Mouse (Mus musculus): ENCODE measurements at regions not wholly inside any gene's neighbourhood (a gene's known extent, or its start where the extent isn't known, plus 50 kb on each side); places are given as distances from the start of the nearest gene placed in this dataset.
A peak's percentile ranks its signal among the peaks of the same experiment; 100 is the strongest.

DNA sequence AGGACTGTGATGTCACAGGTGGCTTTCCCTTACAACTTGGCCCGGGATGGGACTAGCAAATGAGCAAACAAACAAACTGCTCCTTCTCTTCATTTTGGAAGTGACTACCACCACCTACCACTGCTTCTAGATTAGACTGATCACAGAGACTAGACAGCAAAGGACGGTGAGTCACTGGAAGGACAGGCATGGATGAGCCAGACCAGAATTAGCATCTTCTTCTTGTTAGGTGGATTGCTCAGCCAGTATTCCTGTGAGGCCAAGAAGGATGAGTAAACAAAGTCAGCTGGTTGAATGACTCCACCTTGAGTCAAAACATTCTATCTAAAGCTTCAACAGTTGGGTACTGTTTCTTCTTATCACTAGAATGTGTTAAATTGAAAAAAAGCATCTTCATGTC is 385.1 kb upstream of the Mon1b start:
- WGBS, result 46% methylated on average over 2 of the region's 2 CpGs
- TF ChIP-seq POLR2A (IDR thresholded peaks at IDR 0.05; ENCODE audit: insufficient read depth, low read depth, low read length) (no peak), CTCF (IDR thresholded peaks at IDR 0.05; ENCODE audit: insufficient read depth, low read depth, low read length) (no peak)
- Histone ChIP-seq H3K4me1 (ENCODE audit: control insufficient read depth, insufficient read depth, low read length) (no peaks in the 10 kb centered on the region), H3K4me3 (ENCODE audit: insufficient read depth, low read depth, low read length) (no peak overlapping the region), H3K27ac (ENCODE audit: insufficient read depth, low read depth, low read length) (no peak overlapping the region)

DNA sequence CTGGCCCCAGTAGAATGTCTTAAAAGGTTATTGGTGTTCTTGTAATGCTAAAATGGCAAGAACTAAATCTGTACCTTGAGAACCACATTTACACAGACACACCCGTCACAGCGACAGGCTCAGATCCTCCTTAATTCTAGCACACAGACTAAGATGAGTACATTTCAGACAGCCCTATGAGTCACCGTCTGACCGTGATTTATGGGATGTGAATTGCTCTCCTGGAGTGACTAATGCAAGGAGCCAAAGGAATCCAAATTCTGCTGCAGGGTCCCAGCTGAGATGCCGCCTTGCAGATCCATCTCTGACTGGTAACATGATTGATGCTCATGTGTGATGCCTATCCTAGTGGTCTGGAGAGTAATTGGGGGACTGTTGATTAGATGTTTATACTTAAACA is 381.3 kb upstream of the Mon1b start:
- no peak for TF ChIP-seq POLR2A (IDR thresholded peaks at IDR 0.05; ENCODE audit: insufficient read depth, low read depth, low read length)
- TF ChIP-seq CTCF (IDR thresholded peaks at IDR 0.05; ENCODE audit: insufficient read depth, low read depth, low read length), result no peak
- no peak overlapping the region for H3K27ac ChIP-seq (ENCODE audit: insufficient read depth, low read depth, low read length)
- no peak overlapping the region for H3K4me3 ChIP-seq (ENCODE audit: insufficient read depth, low read depth, low read length)
- H3K4me1 ChIP-seq (ENCODE audit: control insufficient read depth, insufficient read depth, low read length), result no peaks in the 10 kb centered on the region
- 37% methylated on average over 5 of the region's 5 CpGs for WGBS

- no peak overlapping the region for H3K4me3 ChIP-seq (ENCODE audit: insufficient read depth, low read depth, low read length)
- TF ChIP-seq POLR2A (IDR thresholded peaks at IDR 0.05; ENCODE audit: insufficient read depth, low read depth, low read length), result no peak
- no peak for TF ChIP-seq CTCF (IDR thresholded peaks at IDR 0.05; ENCODE audit: insufficient read depth, low read depth, low read length)
- H3K4me1 ChIP-seq (ENCODE audit: control insufficient read depth, insufficient read depth, low read length), result no peaks in the 10 kb centered on the region
- WGBS, result 97% methylated on average over 1 of the region's 1 CpGs
- H3K27ac ChIP-seq (ENCODE audit: insufficient read depth, low read depth, low read length), result no peak overlapping the region
Observed at GRCm38 (mm10) chr8:113259477-113259876, 375.9 kb upstream of the Mon1b start.

DNA sequence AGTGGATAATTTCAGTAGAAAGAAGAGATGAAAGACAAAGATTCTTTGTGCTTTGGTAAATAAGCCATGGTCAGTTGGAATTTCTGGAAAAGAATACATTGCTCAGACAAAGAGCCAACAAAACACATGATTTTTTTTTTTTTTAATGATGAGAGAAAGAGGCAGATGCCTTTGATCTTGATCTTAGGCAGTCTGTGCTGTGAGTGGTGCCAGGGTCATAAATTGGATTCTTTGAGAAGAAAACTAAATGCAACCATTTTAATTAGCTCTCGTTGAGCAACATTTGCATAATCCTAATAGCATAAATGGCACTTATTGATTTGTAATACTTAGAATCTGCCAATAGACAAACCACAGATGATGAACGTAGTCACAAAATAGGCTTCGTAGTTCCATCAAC is 372.1 kb upstream of the Mon1b start:
- 64% methylated on average over 3 of the region's 3 CpGs for WGBS
- no peak overlapping the region for H3K27ac ChIP-seq (ENCODE audit: insufficient read depth, low read depth, low read length)
- no peak overlapping the region for H3K4me3 ChIP-seq (ENCODE audit: insufficient read depth, low read depth, low read length)
- H3K4me1 ChIP-seq (ENCODE audit: control insufficient read depth, insufficient read depth, low read length), result no peaks in the 10 kb centered on the region
- TF ChIP-seq CTCF (IDR thresholded peaks at IDR 0.05; ENCODE audit: insufficient read depth, low read depth, low read length), result no peak

DNA sequence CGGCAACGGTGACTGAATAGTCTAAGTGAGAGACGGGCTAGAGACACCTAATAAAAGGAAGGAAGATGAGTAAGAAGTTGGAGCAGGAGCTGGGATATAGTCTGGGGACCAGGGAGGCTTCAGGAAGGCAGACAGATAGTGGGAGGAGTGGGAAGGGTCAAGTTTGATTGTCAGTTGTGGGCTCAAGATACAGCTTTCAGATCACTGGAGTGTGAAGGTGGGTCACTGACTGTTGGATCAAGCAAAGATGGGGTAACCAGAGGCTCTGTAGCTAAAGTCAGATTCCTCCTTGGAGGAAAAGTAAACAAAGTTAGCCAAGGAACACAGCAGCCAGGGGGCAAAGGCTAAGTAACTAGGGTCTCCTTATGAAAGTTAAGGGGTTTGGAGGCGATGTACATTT is 364.1 kb upstream of the Mon1b start:
- WGBS, result 94% methylated on average over 4 of the region's 4 CpGs
- no peak overlapping the region for H3K27ac ChIP-seq (ENCODE audit: insufficient read depth, low read depth, low read length)
- no peak overlapping the region for H3K4me3 ChIP-seq (ENCODE audit: insufficient read depth, low read depth, low read length)
- peaks cover 2% of the 10 kb centered on the region; the same call in 1 of the 2 replicates for H3K4me1 ChIP-seq (ENCODE audit: control insufficient read depth, insufficient read depth, low read length)
- TF ChIP-seq POLR2A (IDR thresholded peaks at IDR 0.05; ENCODE audit: insufficient read depth, low read depth, low read length) (no peak), CTCF (IDR thresholded peaks at IDR 0.05; ENCODE audit: insufficient read depth, low read depth, low read length) (no peak)

DNA sequence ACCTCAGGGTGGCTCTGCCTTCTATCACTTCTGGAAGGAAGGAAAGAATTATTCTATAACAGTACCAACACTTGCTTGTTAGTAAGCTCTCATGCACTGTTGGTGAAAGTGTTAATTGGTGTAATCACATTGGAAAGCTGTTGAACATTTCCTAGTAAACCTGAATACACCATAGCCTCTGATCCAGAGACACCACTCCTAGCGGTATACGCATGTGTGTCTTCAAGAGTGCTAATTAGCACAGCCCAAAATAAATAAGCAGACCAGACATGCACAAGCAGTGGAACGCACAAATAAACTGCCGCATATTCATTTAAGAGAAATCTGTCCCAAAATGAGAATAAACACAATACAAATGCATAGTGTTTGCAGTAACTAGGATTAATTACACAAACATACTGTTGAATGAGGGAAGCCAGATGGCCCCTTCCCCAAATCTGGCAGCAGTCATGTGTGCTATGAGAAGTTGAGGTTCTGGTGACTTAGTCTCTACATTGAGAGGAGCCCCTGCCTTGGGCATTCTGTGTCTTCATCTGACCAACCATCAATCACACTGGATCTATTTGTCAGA is 335.0 kb upstream of the Mon1b start:
- 39% methylated on average over 4 of the region's 4 CpGs for WGBS
- peak overlapping the region; percentile 36; the same call in 1 of the 2 replicates for H3K27ac ChIP-seq (ENCODE audit: insufficient read depth, low read depth, low read length)
- TF ChIP-seq CTCF (IDR thresholded peaks at IDR 0.05; ENCODE audit: insufficient read depth, low read depth, low read length) (no peak), POLR2A (IDR thresholded peaks at IDR 0.05; ENCODE audit: insufficient read depth, low read depth, low read length) (no peak)
- no peak overlapping the region for H3K4me3 ChIP-seq (ENCODE audit: insufficient read depth, low read depth, low read length)
- peaks cover 2% of the 10 kb centered on the region; the same call in 1 of the 2 replicates for H3K4me1 ChIP-seq (ENCODE audit: control insufficient read depth, insufficient read depth, low read length)

DNA sequence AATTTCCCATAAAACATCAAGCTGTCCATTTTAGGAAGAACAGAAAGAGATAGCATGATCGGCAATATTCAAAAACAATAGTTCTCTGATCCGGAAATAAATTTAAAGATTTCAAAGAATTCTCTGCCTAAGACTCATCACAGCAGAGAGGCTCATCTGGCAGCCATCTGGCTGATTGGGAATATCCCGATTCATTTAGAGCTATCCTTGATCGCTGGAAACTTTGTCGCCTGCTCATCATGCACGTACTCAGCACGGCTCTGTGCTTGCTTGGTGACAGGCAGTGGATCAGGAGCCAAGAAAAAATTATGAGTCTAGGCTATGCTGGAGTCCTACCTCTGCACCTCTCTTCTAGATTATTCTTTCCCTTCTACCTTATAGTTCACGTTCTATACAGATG is 332.0 kb upstream of the Mon1b start:
- Histone ChIP-seq H3K27ac (ENCODE audit: insufficient read depth, low read depth, low read length) (no peak overlapping the region), H3K4me1 (ENCODE audit: control insufficient read depth, insufficient read depth, low read length) (peaks cover 2% of the 10 kb centered on the region; the same call in 1 of the 2 replicates), H3K4me3 (ENCODE audit: insufficient read depth, low read depth, low read length) (no peak overlapping the region)
- WGBS, result 73% methylated on average over 8 of the region's 8 CpGs
- no peak for TF ChIP-seq CTCF (IDR thresholded peaks at IDR 0.05; ENCODE audit: insufficient read depth, low read depth, low read length)

- Histone ChIP-seq H3K4me3 (ENCODE audit: insufficient read depth, low read depth, low read length) (no peak overlapping the region), H3K27ac (ENCODE audit: insufficient read depth, low read depth, low read length) (peak overlapping the region; percentile 13; the same call in 1 of the 2 replicates), H3K4me1 (ENCODE audit: control insufficient read depth, insufficient read depth, low read length) (peaks cover 5% of the 10 kb centered on the region)
- WGBS, result 19% methylated on average over 3 of the region's 3 CpGs
- TF ChIP-seq CTCF (IDR thresholded peaks at IDR 0.05; ENCODE audit: insufficient read depth, low read depth, low read length) (no peak), POLR2A (IDR thresholded peaks at IDR 0.05; ENCODE audit: insufficient read depth, low read depth, low read length) (no peak)
Observed at GRCm38 (mm10) chr8:113317169-113317568, 318.2 kb upstream of the Mon1b start.

DNA sequence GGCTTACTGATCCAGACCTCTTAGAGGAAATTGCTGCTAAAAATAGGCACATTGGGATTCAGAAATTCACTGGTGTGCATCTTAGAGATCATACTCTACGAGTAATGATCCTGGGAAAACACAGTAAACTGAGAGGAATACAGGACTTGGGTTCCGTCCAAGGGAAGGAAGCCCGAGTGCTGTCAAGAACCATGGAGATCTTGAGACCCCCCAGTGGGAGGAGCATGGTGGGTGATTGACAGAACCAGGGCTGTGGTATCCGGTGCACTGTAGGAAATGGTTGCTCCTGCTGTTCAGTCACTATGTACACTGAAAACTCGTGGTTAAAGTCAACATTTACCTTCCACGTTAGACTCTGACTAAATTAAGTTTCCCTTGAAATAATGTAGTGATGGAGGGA is 303.8 kb upstream of the Mon1b start:
- no peak overlapping the region for H3K27ac ChIP-seq (ENCODE audit: insufficient read depth, low read depth, low read length)
- no peak overlapping the region for H3K4me3 ChIP-seq (ENCODE audit: insufficient read depth, low read depth, low read length)
- H3K4me1 ChIP-seq (ENCODE audit: control insufficient read depth, insufficient read depth, low read length), result peaks cover 4% of the 10 kb centered on the region; the same call in 1 of the 2 replicates
- TF ChIP-seq POLR2A (IDR thresholded peaks at IDR 0.05; ENCODE audit: insufficient read depth, low read depth, low read length) (no peak), CTCF (IDR thresholded peaks at IDR 0.05; ENCODE audit: insufficient read depth, low read depth, low read length) (no peak)
- WGBS, result 43% methylated on average over 6 of the region's 6 CpGs

DNA sequence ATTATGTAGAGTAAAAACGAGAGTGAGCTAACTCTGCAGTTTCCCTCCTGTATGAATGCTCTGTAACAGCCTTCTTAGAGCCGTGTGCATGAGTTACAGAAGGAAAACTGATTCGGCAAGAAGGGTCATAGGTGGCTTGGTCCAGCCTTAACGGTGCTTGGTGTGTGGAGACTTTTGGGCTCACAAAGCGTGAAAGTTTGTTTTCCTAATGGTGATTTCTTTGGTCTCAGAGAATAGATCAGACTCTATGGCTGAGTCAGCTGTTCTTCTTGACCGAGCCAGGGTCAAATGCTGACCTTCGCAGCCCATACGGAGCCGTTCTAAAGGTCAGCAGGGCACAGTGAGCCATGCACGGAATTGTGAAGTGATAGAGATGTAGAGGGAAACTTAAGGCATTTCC is 294.1 kb upstream of the Mon1b start:
- 76% methylated on average over 10 of the region's 10 CpGs for WGBS
- no peak overlapping the region for H3K4me3 ChIP-seq (ENCODE audit: insufficient read depth, low read depth, low read length)
- H3K27ac ChIP-seq (ENCODE audit: insufficient read depth, low read depth, low read length), result peak overlapping the region; percentile 89
- TF ChIP-seq POLR2A (IDR thresholded peaks at IDR 0.05; ENCODE audit: insufficient read depth, low read depth, low read length) (no peak), CTCF (IDR thresholded peaks at IDR 0.05; ENCODE audit: insufficient read depth, low read depth, low read length) (no peak)
- peaks cover 4% of the 10 kb centered on the region; the same call in 1 of the 2 replicates for H3K4me1 ChIP-seq (ENCODE audit: control insufficient read depth, insufficient read depth, low read length)
